Mouse (Mus musculus): ENCODE measurements around the gene Car12. TPM values are rescaled to one million over a fixed set of nuclear protein-coding genes. Genes with fewer than 3 reads are reported as not detected.

Gene Car12
- polyA plus RNA-seq (2014; fragmentation: Nextera tagmentation; extraction: Ambion mirVana), result 3.2 and 5.4 TPM in 2 replicates

DNA sequence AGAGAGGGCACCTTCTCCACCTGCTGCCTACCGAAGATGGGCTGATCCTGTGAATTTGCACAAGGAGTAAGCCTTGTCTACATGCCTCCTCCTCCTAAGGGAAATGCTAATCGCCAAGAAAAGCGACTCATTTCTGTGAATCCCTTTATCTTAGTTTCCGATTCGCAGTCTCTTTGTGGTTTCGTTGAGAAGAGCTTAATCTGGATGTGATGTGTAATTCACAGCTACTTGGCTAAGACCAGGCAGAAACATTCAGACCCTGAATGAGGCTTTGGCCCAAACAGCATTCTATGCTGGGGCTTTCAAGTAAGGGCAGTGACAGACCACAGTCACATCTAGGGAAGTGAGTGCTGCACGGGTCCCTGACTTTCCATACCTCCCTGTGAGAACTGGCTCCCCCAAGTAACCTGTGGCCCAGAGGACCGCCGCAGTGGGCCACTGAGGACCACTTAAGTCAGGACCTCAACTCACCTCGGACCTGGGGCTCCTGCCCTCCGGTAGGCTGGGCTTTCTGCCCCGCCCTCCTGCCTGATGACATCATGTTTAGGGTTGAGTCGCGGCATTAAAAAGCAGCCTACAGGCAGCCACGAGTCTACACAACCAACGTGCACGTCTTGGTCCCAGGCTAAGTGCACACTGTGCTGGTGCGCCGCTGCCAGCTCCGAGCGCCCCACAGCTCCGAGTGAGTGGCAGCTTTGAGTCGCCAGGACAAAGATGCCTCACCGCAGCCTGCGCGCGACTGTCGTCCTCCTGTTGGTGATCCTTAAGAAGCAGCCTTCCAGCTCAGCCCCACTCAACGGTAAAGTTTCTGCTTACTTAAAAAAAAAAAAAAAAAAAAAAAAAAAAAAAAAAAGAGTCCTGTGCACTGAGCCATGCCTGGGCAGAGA, at the start of gene Car12:
TSS of gene Car12 (plus strand) at position 552 of the 887 bp plus-strand sequence.
- ATAC-seq (replicated peaks; ENCODE audit: low FRiP score, low TSS enrichment, low read depth), result peak; percentile 71

DNA sequence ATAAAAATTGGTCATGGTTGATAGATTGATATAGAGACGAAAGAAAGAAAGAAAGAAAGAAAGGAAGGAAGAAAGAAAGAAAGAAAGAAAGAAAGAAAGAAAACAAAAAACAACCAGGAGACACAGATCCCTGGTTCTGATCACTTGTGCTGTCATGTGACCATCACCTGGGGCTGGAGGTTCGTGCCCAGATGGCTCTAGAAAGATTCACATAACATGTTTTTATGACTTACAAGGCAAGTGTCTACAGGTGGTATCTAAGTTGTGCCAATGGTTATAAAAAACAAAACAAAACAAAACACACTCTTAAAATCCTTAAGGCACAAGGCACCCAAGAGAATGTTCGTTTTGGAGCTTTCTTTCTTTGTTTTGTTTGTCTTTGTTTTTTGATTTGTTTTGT, 49.7 kb upstream of the Car12 start:
- no peak for ATAC-seq (replicated peaks; ENCODE audit: low FRiP score, low TSS enrichment, low read depth)
- H3K4me3 ChIP-seq (ENCODE audit: low read depth, low read length), result no peak overlapping the region
- no peaks in the 10 kb centered on the region for H3K4me1 ChIP-seq (replicated peaks; ENCODE audit: control insufficient read depth, insufficient read depth, low read length)
- no peak overlapping the region for H3K9ac ChIP-seq (ENCODE audit: low read length)
- H3K27ac ChIP-seq (ENCODE audit: low read depth), result no peak overlapping the region
- no peaks in the 10 kb centered on the region for H3K36me3 ChIP-seq (ENCODE audit: control insufficient read depth, insufficient read depth, low read length)
- 0 out of 2 replicates have a peak, but pooled peaks cover 4% of the 10 kb centered on the region for H3K9me3 ChIP-seq (ENCODE audit: control insufficient read depth, low read length)
- H3K4me2 ChIP-seq (ENCODE audit: low read length), result no peak overlapping the region
- WGBS, result 79% methylated on average over 3 of the region's 3 CpGs
- H3K27me3 ChIP-seq (replicated peaks; ENCODE audit: control insufficient read depth, insufficient read depth, low read length), result no peaks in the 10 kb centered on the region
- DNase-seq (ENCODE audit: low spot score), result no peak

More for the DNA sequence above, at the start of gene Car12:
- 14% methylated on average over 29 of the region's 29 CpGs for WGBS
- Histone ChIP-seq H3K9ac (ENCODE audit: low read length) (peak within 1 kb of the TSS; percentile 47), H3K27ac (ENCODE audit: low read depth) (no peak within 1 kb of the TSS), H3K4me1 (replicated peaks; ENCODE audit: control insufficient read depth, insufficient read depth, low read length) (no peaks in the 10 kb centered on the region; the same call in 1 of the 2 replicates), H3K9me3 (ENCODE audit: control insufficient read depth, low read length) (no peaks in the 10 kb centered on the region), H3K36me3 (ENCODE audit: control insufficient read depth, insufficient read depth, low read length) (no peaks in the 10 kb centered on the region), H3K27me3 (replicated peaks; ENCODE audit: control insufficient read depth, insufficient read depth, low read length) (peaks cover 11% of the 10 kb centered on the region), H3K4me3 (ENCODE audit: low read depth, low read length) (peak within 1 kb of the TSS; percentile 47), H3K4me2 (ENCODE audit: low read length) (peak within 1 kb of the TSS; percentile 83)
- peak; percentile 78 for DNase-seq (ENCODE audit: low spot score)

DNA sequence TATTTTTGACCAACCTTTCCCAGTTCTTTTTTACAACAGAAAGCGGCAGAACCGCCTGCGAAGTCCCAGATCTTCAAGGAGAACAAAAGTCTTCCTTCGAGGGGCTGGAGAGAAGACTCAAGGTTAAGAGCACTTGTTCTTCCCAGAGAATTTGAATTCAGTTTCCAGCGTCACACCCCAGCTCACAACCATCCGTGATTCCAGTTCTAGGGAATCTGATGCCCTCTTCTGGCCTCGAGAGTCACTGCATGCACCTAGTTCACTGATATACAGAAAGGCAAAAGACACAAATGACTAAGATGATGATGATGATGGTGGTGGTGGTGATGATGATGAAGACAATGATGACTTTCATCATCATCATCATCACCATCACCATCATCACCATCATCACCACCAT, 48.9 kb upstream of the Car12 start:
- WGBS, result 85% methylated on average over 7 of the region's 7 CpGs
- H3K4me2 ChIP-seq (ENCODE audit: low read length), result no peak overlapping the region
- 0 out of 2 replicates have a peak, but pooled peaks cover 4% of the 10 kb centered on the region for H3K9me3 ChIP-seq (ENCODE audit: control insufficient read depth, low read length)
- DNase-seq (ENCODE audit: low spot score), result no peak
- H3K9ac ChIP-seq (ENCODE audit: low read length), result no peak overlapping the region
- ATAC-seq (replicated peaks; ENCODE audit: low FRiP score, low TSS enrichment, low read depth), result no peak
- H3K36me3 ChIP-seq (ENCODE audit: control insufficient read depth, insufficient read depth, low read length), result no peaks in the 10 kb centered on the region
- H3K4me1 ChIP-seq (replicated peaks; ENCODE audit: control insufficient read depth, insufficient read depth, low read length), result no peaks in the 10 kb centered on the region
- H3K27me3 ChIP-seq (replicated peaks; ENCODE audit: control insufficient read depth, insufficient read depth, low read length), result no peaks in the 10 kb centered on the region
- no peak overlapping the region for H3K27ac ChIP-seq (ENCODE audit: low read depth)
- H3K4me3 ChIP-seq (ENCODE audit: low read depth, low read length), result no peak overlapping the region

DNA sequence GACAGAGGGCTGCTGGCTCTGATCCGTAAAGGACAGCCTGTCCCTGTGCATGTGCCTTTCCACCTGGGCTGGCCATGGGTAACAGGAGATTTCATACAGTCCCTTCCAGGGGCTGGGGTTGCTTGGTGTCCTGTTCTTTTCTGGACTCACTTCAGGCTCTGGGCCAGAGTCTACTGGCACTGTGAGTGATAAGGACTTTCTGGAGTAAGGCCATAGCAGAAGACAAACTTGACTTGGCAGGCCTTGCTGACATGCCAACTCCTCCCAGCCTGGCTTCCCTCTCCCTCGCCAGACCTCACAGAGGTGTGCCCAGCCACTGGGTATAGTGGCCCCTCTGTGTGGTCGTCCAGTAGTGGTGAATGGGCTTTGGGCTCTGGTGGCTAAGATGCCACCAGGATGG, 47.3 kb upstream of the Car12 start:
- DNase-seq (ENCODE audit: low spot score), result no peak
- no peaks in the 10 kb centered on the region for H3K27me3 ChIP-seq (replicated peaks; ENCODE audit: control insufficient read depth, insufficient read depth, low read length)
- H3K9ac ChIP-seq (ENCODE audit: low read length), result no peak overlapping the region
- H3K4me1 ChIP-seq (replicated peaks; ENCODE audit: control insufficient read depth, insufficient read depth, low read length), result no peaks in the 10 kb centered on the region
- no peaks in the 10 kb centered on the region for H3K36me3 ChIP-seq (ENCODE audit: control insufficient read depth, insufficient read depth, low read length)
- H3K9me3 ChIP-seq (ENCODE audit: control insufficient read depth, low read length), result 0 out of 2 replicates have a peak, but pooled peaks cover 4% of the 10 kb centered on the region
- no peak overlapping the region for H3K4me2 ChIP-seq (ENCODE audit: low read length)
- no peak overlapping the region for H3K27ac ChIP-seq (ENCODE audit: low read depth)
- H3K4me3 ChIP-seq (ENCODE audit: low read depth, low read length), result no peak overlapping the region
- ATAC-seq (replicated peaks; ENCODE audit: low FRiP score, low TSS enrichment, low read depth), result no peak
- WGBS, result 85% methylated on average over 3 of the region's 3 CpGs

DNA sequence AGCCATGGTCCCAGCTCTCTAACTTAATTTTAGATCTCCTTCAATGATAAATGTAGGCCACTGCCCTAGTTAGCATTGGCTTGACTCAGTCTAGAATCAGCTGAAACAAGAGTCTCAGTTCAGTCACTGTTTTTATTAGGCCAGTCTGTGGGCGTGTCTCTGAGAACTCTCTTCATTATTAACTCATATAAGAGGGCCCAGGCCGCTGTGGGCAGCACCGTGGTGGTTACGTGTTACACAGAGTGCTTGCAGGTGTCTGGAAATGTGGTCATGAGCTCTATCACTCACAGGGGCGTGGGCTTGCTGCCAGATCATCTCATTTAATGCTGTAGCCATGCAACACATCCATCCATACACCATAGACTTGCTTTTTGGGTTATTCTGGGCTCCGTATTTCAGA, 46.4 kb upstream of the Car12 start:
- no peaks in the 10 kb centered on the region for H3K36me3 ChIP-seq (ENCODE audit: control insufficient read depth, insufficient read depth, low read length)
- H3K9ac ChIP-seq (ENCODE audit: low read length), result no peak overlapping the region
- no peaks in the 10 kb centered on the region for H3K4me1 ChIP-seq (replicated peaks; ENCODE audit: control insufficient read depth, insufficient read depth, low read length)
- no peak overlapping the region for H3K4me3 ChIP-seq (ENCODE audit: low read depth, low read length)
- H3K9me3 ChIP-seq (ENCODE audit: control insufficient read depth, low read length), result 0 out of 2 replicates have a peak, but pooled peaks cover 4% of the 10 kb centered on the region
- WGBS, result 74% methylated on average over 6 of the region's 6 CpGs
- no peak for ATAC-seq (replicated peaks; ENCODE audit: low FRiP score, low TSS enrichment, low read depth)
- H3K4me2 ChIP-seq (ENCODE audit: low read length), result no peak overlapping the region
- no peak overlapping the region for H3K27ac ChIP-seq (ENCODE audit: low read depth)
- no peaks in the 10 kb centered on the region for H3K27me3 ChIP-seq (replicated peaks; ENCODE audit: control insufficient read depth, insufficient read depth, low read length)
- DNase-seq (ENCODE audit: low spot score), result no peak

DNA sequence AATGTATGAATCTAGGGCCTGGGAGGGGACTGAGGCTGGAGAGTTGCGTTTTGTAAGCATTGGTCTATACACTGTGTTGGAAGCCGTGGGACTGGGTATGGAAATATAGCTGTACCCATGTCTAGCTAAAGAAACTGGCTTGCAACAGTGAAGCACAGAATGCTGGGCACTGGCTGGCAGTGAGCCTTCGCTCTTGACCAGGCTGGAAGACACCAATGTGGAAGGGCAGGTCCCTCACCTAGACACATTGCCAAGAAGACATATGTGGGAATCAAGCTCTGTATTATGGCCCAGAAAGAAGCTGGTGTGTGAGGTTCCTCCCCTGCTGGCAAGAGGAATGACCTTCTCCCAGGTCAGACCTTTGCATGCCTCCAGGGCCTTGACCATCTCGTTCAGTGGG, 45.6 kb upstream of the Car12 start:
- Histone ChIP-seq H3K27ac (ENCODE audit: low read depth) (no peak overlapping the region), H3K4me3 (ENCODE audit: low read depth, low read length) (no peak overlapping the region), H3K4me2 (ENCODE audit: low read length) (no peak overlapping the region), H3K9ac (ENCODE audit: low read length) (no peak overlapping the region), H3K27me3 (replicated peaks; ENCODE audit: control insufficient read depth, insufficient read depth, low read length) (no peaks in the 10 kb centered on the region), H3K9me3 (ENCODE audit: control insufficient read depth, low read length) (0 out of 2 replicates have a peak, but pooled peaks cover 4% of the 10 kb centered on the region), H3K4me1 (replicated peaks; ENCODE audit: control insufficient read depth, insufficient read depth, low read length) (no peaks in the 10 kb centered on the region), H3K36me3 (ENCODE audit: control insufficient read depth, insufficient read depth, low read length) (no peaks in the 10 kb centered on the region)
- 87% methylated on average over 4 of the region's 4 CpGs for WGBS
- DNase-seq (ENCODE audit: low spot score), result no peak
- no peak for ATAC-seq (replicated peaks; ENCODE audit: low FRiP score, low TSS enrichment, low read depth)

DNA sequence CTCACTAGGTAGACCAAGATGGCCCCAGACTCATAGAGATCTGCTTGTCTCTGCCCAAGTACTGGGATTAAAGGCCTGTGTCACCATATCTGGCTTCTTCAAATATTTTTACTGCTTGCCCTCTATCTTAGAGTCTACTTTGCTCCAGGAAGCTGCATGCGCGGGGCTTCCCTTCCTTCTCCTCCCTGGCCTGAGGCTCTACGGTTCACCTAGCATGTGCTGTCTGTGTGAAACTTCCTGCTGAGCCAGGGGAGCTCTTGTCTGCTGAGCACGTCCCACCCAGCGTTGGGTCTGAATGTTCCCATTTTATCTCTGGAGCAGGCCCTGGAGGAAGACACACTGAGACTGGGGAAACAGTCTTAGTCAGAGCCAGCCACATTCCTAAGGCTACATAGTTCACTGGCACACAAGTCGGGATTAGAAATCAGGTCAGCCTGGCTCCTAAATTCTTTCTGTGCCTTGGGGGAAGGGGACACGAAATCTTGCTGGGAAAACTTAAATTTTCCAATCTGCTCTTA, 43.9 kb upstream of the Car12 start:
- Histone ChIP-seq H3K4me2 (ENCODE audit: low read length) (no peak overlapping the region), H3K9me3 (ENCODE audit: control insufficient read depth, low read length) (0 out of 2 replicates have a peak, but pooled peaks cover under 1% of the 10 kb centered on the region), H3K27me3 (replicated peaks; ENCODE audit: control insufficient read depth, insufficient read depth, low read length) (no peaks in the 10 kb centered on the region), H3K4me1 (replicated peaks; ENCODE audit: control insufficient read depth, insufficient read depth, low read length) (no peaks in the 10 kb centered on the region), H3K36me3 (ENCODE audit: control insufficient read depth, insufficient read depth, low read length) (no peaks in the 10 kb centered on the region), H3K27ac (ENCODE audit: low read depth) (no peak overlapping the region), H3K4me3 (ENCODE audit: low read depth, low read length) (no peak overlapping the region), H3K9ac (ENCODE audit: low read length) (no peak overlapping the region)
- WGBS, result 55% methylated on average over 7 of the region's 7 CpGs
- ATAC-seq (replicated peaks; ENCODE audit: low FRiP score, low TSS enrichment, low read depth) (no peak), DNase-seq (ENCODE audit: low spot score) (no peak)

DNA sequence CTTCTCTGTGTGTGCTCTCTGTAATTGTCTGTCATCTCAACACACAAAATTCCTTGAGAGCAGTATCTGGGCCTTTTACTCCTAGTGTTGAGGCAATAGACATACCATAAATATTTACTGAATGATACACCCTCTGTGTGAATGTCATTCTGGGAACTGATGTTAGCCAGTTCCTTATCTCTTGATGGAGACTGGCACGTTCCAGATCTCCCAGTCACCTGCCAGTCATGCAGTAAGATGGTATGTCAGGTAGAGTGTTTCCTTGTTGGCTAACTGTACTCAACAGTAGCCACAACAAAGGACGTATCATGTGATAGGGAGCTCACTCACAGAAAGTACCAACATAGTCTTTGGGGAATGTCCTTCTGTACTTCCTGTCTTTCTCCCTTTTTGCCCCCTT, 39.7 kb upstream of the Car12 start:
- Histone ChIP-seq H3K36me3 (ENCODE audit: control insufficient read depth, insufficient read depth, low read length) (no peaks in the 10 kb centered on the region), H3K27ac (ENCODE audit: low read depth) (no peak overlapping the region), H3K4me3 (ENCODE audit: low read depth, low read length) (no peak overlapping the region), H3K9ac (ENCODE audit: low read length) (no peak overlapping the region), H3K9me3 (ENCODE audit: control insufficient read depth, low read length) (0 out of 2 replicates have a peak, but pooled peaks cover 4% of the 10 kb centered on the region), H3K4me2 (ENCODE audit: low read length) (no peak overlapping the region), H3K27me3 (replicated peaks; ENCODE audit: control insufficient read depth, insufficient read depth, low read length) (no peaks in the 10 kb centered on the region), H3K4me1 (replicated peaks; ENCODE audit: control insufficient read depth, insufficient read depth, low read length) (no peaks in the 10 kb centered on the region)
- DNase-seq (ENCODE audit: low spot score) (no peak), ATAC-seq (replicated peaks; ENCODE audit: low FRiP score, low TSS enrichment, low read depth) (no peak)
- 41% methylated on average over 2 of the region's 2 CpGs for whole genome bisulfite sequencing

Data from intestine, embryonic 14.5 days (tissue).